Mouse (Mus musculus): ENCODE measurements around the gene Rab21. TPM values are rescaled to one million over a fixed set of nuclear protein-coding genes. Genes with fewer than 3 reads are reported as not detected.

Gene Rab21
- polyA plus RNA-seq, 1 experiment from 2014 or later = 5.3 TPM

DNA sequence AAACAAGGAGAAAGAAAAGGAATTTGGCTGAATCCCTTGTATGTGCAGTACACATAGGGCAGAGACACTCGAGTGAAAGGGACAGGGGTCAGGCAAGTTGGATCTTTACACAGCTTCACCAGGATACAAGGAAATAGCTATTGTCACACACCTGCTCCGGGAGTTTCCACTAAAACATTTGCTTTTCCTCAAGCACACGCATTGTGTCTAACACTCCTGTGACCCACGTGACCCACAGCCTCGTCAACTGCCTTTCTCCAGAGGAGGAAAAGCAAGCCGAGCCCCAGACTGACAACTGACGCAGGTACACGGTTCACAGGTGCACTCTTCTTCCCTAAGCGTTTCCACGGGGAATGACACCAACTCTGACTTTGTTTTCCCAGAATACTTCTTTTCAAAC lies 31.2 kb downstream of the Rab21 start:
- no peaks in the 10 kb centered on the region for H3K9me3 ChIP-seq
- peaks cover 26% of the 10 kb centered on the region for H3K36me3 ChIP-seq
- H3K9ac ChIP-seq (replicated peaks) = no peak overlapping the region
- H3K4me3 ChIP-seq (replicated peaks) = no peak overlapping the region
- no peak overlapping the region for H3K4me2 ChIP-seq
- 78% methylated on average over 10 of the region's 10 CpGs for WGBS
- ATAC-seq (ENCODE audit: insufficient number of reproducible peaks, insufficient read depth, low FRiP score, low TSS enrichment, low read depth) = no peak
- no peak overlapping the region for H3K27ac ChIP-seq
- no peaks in the 10 kb centered on the region for H3K27me3 ChIP-seq
- no peaks in the 10 kb centered on the region for H3K4me1 ChIP-seq (replicated peaks)

GRCm38 (mm10) chr10:115281381-115281780 lies 34.0 kb downstream of the Rab21 start:
- H3K27ac ChIP-seq = no peak overlapping the region
- 92% methylated on average over 10 of the region's 10 CpGs for WGBS
- H3K9me3 ChIP-seq = no peaks in the 10 kb centered on the region
- no peaks in the 10 kb centered on the region for H3K4me1 ChIP-seq (replicated peaks)
- no peak overlapping the region for H3K9ac ChIP-seq (replicated peaks)
- H3K36me3 ChIP-seq = peaks cover 4% of the 10 kb centered on the region
- no peaks in the 10 kb centered on the region for H3K27me3 ChIP-seq
- ATAC-seq (ENCODE audit: insufficient number of reproducible peaks, insufficient read depth, low FRiP score, low TSS enrichment, low read depth) = no peak
- H3K4me3 ChIP-seq (replicated peaks) = no peak overlapping the region
- no peak overlapping the region for H3K4me2 ChIP-seq

DNA sequence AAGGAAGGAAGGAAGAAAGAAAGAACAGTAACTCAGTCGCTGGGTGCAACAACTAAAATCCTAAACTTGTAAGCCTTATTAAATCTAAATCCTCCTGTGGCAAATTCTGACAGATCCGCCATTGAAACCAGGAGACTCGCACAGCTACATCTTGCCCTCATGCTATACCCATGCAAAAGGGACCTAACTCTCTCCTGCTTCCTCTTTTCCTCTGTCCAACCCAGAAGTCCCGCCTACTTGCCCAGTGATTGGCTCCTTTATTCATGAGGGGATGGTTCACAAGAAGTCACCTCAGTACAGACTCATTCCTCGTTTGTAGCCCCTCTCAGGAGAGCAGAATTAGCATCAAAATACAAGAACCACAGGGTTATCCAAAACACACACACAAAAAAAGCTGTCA lies 43.7 kb downstream of the Rab21 start:
- Histone ChIP-seq H3K4me1 (replicated peaks) (no peaks in the 10 kb centered on the region), H3K27ac (no peak overlapping the region), H3K9me3 (no peaks in the 10 kb centered on the region), H3K36me3 (no peaks in the 10 kb centered on the region), H3K9ac (replicated peaks) (no peak overlapping the region), H3K4me3 (replicated peaks) (no peak overlapping the region), H3K4me2 (no peak overlapping the region), H3K27me3 (no peaks in the 10 kb centered on the region)
- 55% methylated on average over 5 of the region's 5 CpGs for WGBS
- ATAC-seq (ENCODE audit: insufficient number of reproducible peaks, insufficient read depth, low FRiP score, low TSS enrichment, low read depth) = no peak

- no peak for ATAC-seq (ENCODE audit: insufficient number of reproducible peaks, insufficient read depth, low FRiP score, low TSS enrichment, low read depth)
- H3K36me3 ChIP-seq = no peaks in the 10 kb centered on the region
- H3K4me3 ChIP-seq (replicated peaks) = no peak overlapping the region
- no peak overlapping the region for H3K27ac ChIP-seq
- H3K27me3 ChIP-seq = no peaks in the 10 kb centered on the region
- no peaks in the 10 kb centered on the region for H3K9me3 ChIP-seq
- no peaks in the 10 kb centered on the region for H3K4me1 ChIP-seq (replicated peaks)
- H3K9ac ChIP-seq (replicated peaks) = no peak overlapping the region
- H3K4me2 ChIP-seq = no peak overlapping the region
- 82% methylated on average over 12 of the region's 12 CpGs for WGBS
Observed at GRCm38 (mm10) chr10:115270612-115271390, 44.6 kb downstream of the Rab21 start.

- no peak overlapping the region for H3K9ac ChIP-seq (replicated peaks)
- no peaks in the 10 kb centered on the region for H3K4me1 ChIP-seq (replicated peaks)
- no peak for ATAC-seq (ENCODE audit: insufficient number of reproducible peaks, insufficient read depth, low FRiP score, low TSS enrichment, low read depth)
- H3K27ac ChIP-seq = no peak overlapping the region
- H3K9me3 ChIP-seq = peaks cover 5% of the 10 kb centered on the region; the same call in 1 of the 2 replicates
- H3K4me2 ChIP-seq = no peak overlapping the region
- H3K27me3 ChIP-seq = no peaks in the 10 kb centered on the region
- H3K36me3 ChIP-seq = no peaks in the 10 kb centered on the region
- 77% methylated on average over 5 of the region's 5 CpGs for WGBS
- H3K4me3 ChIP-seq (replicated peaks) = no peak overlapping the region
Observed at GRCm38 (mm10) chr10:115262926-115263562, 52.4 kb downstream of the Rab21 start.

DNA sequence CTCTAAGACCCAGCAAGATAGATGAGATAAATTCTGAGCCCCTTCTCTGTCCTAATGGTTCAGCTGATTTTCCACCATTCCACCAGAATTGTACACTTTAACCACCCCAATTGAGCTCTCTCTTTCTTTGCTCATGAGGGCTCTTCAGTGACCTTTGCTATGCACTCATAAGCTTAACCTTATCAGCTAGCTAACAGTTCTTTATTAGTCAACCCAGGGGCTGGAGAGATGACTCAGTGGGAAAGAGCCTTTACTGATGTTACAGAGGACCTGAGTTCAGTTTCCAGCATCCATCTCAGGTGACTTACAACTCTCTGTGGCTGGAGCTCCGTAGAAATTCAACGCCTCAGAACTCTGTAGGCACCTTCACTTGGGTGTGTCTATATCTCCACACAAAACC lies 53.1 kb downstream of the Rab21 start:
- WGBS = 75% methylated on average over 2 of the region's 2 CpGs
- H3K27me3 ChIP-seq = no peaks in the 10 kb centered on the region
- H3K9me3 ChIP-seq = peaks cover 5% of the 10 kb centered on the region; the same call in 1 of the 2 replicates
- H3K4me1 ChIP-seq (replicated peaks) = no peaks in the 10 kb centered on the region
- H3K27ac ChIP-seq = no peak overlapping the region
- H3K4me2 ChIP-seq = no peak overlapping the region
- H3K9ac ChIP-seq (replicated peaks) = no peak overlapping the region
- H3K4me3 ChIP-seq (replicated peaks) = no peak overlapping the region
- no peak for ATAC-seq (ENCODE audit: insufficient number of reproducible peaks, insufficient read depth, low FRiP score, low TSS enrichment, low read depth)
- H3K36me3 ChIP-seq = no peaks in the 10 kb centered on the region

DNA sequence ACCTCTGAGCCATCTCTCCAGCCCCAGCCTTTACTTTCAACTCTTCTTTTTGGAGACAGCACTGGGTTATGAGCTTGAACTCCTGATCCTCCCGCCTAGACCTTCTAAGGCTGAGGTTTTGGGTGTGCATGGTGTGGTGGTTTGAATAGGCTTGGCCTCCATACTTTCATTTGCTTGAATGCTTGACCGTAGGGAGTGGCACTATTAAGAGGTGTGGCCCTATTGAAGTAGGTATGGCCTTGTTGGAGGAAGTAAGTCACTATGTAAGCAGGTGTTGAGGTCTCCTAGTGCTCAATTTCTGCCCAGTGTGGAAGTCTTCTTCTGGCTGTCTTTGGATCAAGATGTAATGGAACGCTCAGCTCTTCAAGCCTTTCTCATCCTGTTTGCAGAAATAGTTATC lies 54.0 kb downstream of the Rab21 start:
- Histone ChIP-seq H3K9me3 (peaks cover 5% of the 10 kb centered on the region; the same call in 1 of the 2 replicates), H3K27ac (no peak overlapping the region), H3K36me3 (no peaks in the 10 kb centered on the region), H3K9ac (replicated peaks) (no peak overlapping the region), H3K4me1 (replicated peaks) (no peaks in the 10 kb centered on the region), H3K4me3 (replicated peaks) (no peak overlapping the region), H3K4me2 (no peak overlapping the region), H3K27me3 (no peaks in the 10 kb centered on the region)
- ATAC-seq (ENCODE audit: insufficient number of reproducible peaks, insufficient read depth, low FRiP score, low TSS enrichment, low read depth) = no peak
- 83% methylated on average over 3 of the region's 3 CpGs for WGBS

- Histone ChIP-seq H3K27ac (no peak overlapping the region), H3K4me2 (no peak overlapping the region), H3K9ac (replicated peaks) (no peak overlapping the region), H3K4me3 (replicated peaks) (no peak overlapping the region), H3K4me1 (replicated peaks) (0 out of 2 replicates have a peak, but pooled peaks cover 3% of the 10 kb centered on the region), H3K9me3 (peaks cover 5% of the 10 kb centered on the region; the same call in 1 of the 2 replicates), H3K36me3 (no peaks in the 10 kb centered on the region), H3K27me3 (no peaks in the 10 kb centered on the region)
- ATAC-seq (ENCODE audit: insufficient number of reproducible peaks, insufficient read depth, low FRiP score, low TSS enrichment, low read depth) = no peak
- 72% methylated on average over 5 of the region's 5 CpGs for WGBS
Observed at GRCm38 (mm10) chr10:115256162-115256561, 59.2 kb downstream of the Rab21 start.

- Histone ChIP-seq H3K4me2 (no peak overlapping the region), H3K4me3 (replicated peaks) (no peak overlapping the region), H3K27ac (no peak overlapping the region), H3K36me3 (no peaks in the 10 kb centered on the region), H3K27me3 (no peaks in the 10 kb centered on the region), H3K9me3 (no peaks in the 10 kb centered on the region), H3K4me1 (replicated peaks) (peaks cover 20% of the 10 kb centered on the region), H3K9ac (replicated peaks) (no peak overlapping the region)
- 77% methylated on average over 3 of the region's 3 CpGs for WGBS
- no peak for ATAC-seq (ENCODE audit: insufficient number of reproducible peaks, insufficient read depth, low FRiP score, low TSS enrichment, low read depth)
Observed at GRCm38 (mm10) chr10:115253521-115253920, 61.9 kb downstream of the Rab21 start.

DNA sequence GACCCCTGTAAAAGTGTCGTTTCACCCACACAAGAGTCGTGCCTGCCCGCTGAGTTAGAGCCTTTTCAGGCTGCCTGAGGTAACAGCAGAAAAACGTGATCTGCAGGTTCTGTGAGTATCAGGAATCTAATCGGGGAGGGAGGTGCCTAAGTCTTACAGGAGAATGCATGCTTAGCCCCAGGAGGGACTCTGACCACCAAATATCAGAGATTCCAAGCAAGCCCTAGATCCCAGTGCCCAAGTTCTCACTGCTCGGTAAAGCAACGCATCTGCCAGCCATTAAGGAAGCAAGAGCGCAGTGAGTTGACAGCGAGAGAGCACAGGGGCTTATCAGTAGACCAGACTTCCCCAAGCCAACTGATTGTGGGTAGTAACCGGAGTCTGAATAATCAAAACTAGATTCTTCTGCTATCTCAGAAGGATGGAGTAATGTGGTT lies 63.1 kb downstream of the Rab21 start:
- Histone ChIP-seq H3K4me2 (peak overlapping the region; percentile 76), H3K27me3 (no peaks in the 10 kb centered on the region), H3K36me3 (no peaks in the 10 kb centered on the region), H3K27ac (no peak overlapping the region), H3K4me1 (replicated peaks) (peaks cover 26% of the 10 kb centered on the region), H3K9me3 (no peaks in the 10 kb centered on the region), H3K9ac (replicated peaks) (peak overlapping the region; percentile 46; the same call in 1 of the 2 replicates), H3K4me3 (replicated peaks) (peak overlapping the region; percentile 90)
- 10% methylated on average over 10 of the region's 10 CpGs for WGBS
- ATAC-seq (ENCODE audit: insufficient number of reproducible peaks, insufficient read depth, low FRiP score, low TSS enrichment, low read depth) = no peak

- Histone ChIP-seq H3K27ac (peak within 1 kb of the TSS; percentile 64; the same call in 1 of the 2 replicates), H3K9me3 (no peaks in the 10 kb centered on the region), H3K36me3 (no peaks in the 10 kb centered on the region), H3K4me2 (peak within 1 kb of the TSS; percentile 76), H3K9ac (replicated peaks) (peak within 1 kb of the TSS; percentile 79), H3K27me3 (no peaks in the 10 kb centered on the region), H3K4me3 (replicated peaks) (peak within 1 kb of the TSS; percentile 90), H3K4me1 (replicated peaks) (peaks cover 26% of the 10 kb centered on the region)
- peak; percentile 96 for ATAC-seq (ENCODE audit: insufficient number of reproducible peaks, insufficient read depth, low FRiP score, low TSS enrichment, low read depth)
- WGBS = under 1% methylated on average over 59 of the region's 67 CpGs
Observed at GRCm38 (mm10) chr10:115251088-115251934, 64.1 kb downstream of the Rab21 start, which contains the start of gene Tbc1d15. Tbc1d15 (minus strand) TSS chr10:115251467.
